Mouse (Mus musculus) lung, postnatal 36 days (tissue): Measurements from ENCODE around the gene Dpp6.
"Not testable (repeated sequence)": the region's sequence is repeated elsewhere in the genome, so short reads cannot be mapped to it uniquely, and the experiment has no call there.

Experiments used
- DNase-seq: peaks from one replicate; pipeline ENCODE4 v3.0.0; 2022; ENCODE audit warnings: mixed read lengths

Dpp6 gene

GRCm38 (mm10) chr5:27402616-27403015 is 585.6 kb downstream of the Dpp6 start:
- DNase-seq = no peak

- DNase-seq = no peak
These were observed 591.9 kb downstream of the Dpp6 start for GRCm38 (mm10) chr5:27408854-27409253.

GRCm38 (mm10) chr5:27413023-27413422 is 596.0 kb downstream of the Dpp6 start:
- peak; percentile 70 for DNase-seq

GRCm38 (mm10) chr5:27415518-27415917 is 598.5 kb downstream of the Dpp6 start:
- DNase-seq = no peak

- DNase-seq = peak; percentile 18
These were observed 599.6 kb downstream of the Dpp6 start for GRCm38 (mm10) chr5:27416571-27416970.

- DNase-seq = no peak
These were observed 600.4 kb downstream of the Dpp6 start for GRCm38 (mm10) chr5:27417398-27417797.

- DNase-seq = no peak
These were observed 601.9 kb downstream of the Dpp6 start for GRCm38 (mm10) chr5:27418856-27419255.

- no peak for DNase-seq
These were observed 604.2 kb downstream of the Dpp6 start for GRCm38 (mm10) chr5:27421090-27421635.

GRCm38 (mm10) chr5:27423766-27424165 is 606.8 kb downstream of the Dpp6 start:
- DNase-seq = no peak

GRCm38 (mm10) chr5:27424484-27425080 is 607.6 kb downstream of the Dpp6 start:
- no peak for DNase-seq

- no peak for DNase-seq
These were observed 609.2 kb downstream of the Dpp6 start for GRCm38 (mm10) chr5:27426200-27426599.

GRCm38 (mm10) chr5:27433584-27433983 is 616.6 kb downstream of the Dpp6 start:
- DNase-seq = no peak

- no peak for DNase-seq
These were observed 636.3 kb downstream of the Dpp6 start for GRCm38 (mm10) chr5:27453201-27453845.

GRCm38 (mm10) chr5:27454386-27454785 is 637.4 kb downstream of the Dpp6 start:
- DNase-seq = no peak

GRCm38 (mm10) chr5:27456981-27457380 is 640.0 kb downstream of the Dpp6 start:
- DNase-seq = no peak

- no peak for DNase-seq
These were observed 640.7 kb downstream of the Dpp6 start for GRCm38 (mm10) chr5:27457686-27458085.

- DNase-seq = no peak
These were observed 658.0 kb downstream of the Dpp6 start for GRCm38 (mm10) chr5:27474964-27475465.

GRCm38 (mm10) chr5:27481706-27482105 is 664.7 kb downstream of the Dpp6 start:
- no peak for DNase-seq

GRCm38 (mm10) chr5:27486138-27486537 is 669.1 kb downstream of the Dpp6 start:
- DNase-seq = no peak

GRCm38 (mm10) chr5:27490942-27491341 is 673.9 kb downstream of the Dpp6 start:
- no peak for DNase-seq

GRCm38 (mm10) chr5:27501338-27501737 is 684.3 kb downstream of the Dpp6 start, which contains the start of gene Speer4b:
Gene Speer4b, minus strand, starts transcription at chr5:27501438.
- DNase-seq = not testable (repeated sequence)

GRCm38 (mm10) chr5:27518716-27519115 is 701.7 kb downstream of the Dpp6 start:
- no peak for DNase-seq

- DNase-seq = no peak
These were observed 709.9 kb downstream of the Dpp6 start for GRCm38 (mm10) chr5:27526906-27527305.

GRCm38 (mm10) chr5:27544816-27545270 is 727.8 kb downstream of the Dpp6 start:
- no peak for DNase-seq
